Comparison of ENCODE assay signal across 8 mouse cellular contexts in genomic region chr5:66654220-66654619, GRCm38 (mm10). TPM values are rescaled to one million over a fixed set of nuclear protein-coding genes. Genes with fewer than 3 reads are reported as not detected.
DNase-seq lines count a peak whose midpoint lies in the region; ATAC-seq and TF ChIP-seq lines count a peak whose summit lies in the region.

No protein-coding gene starts in this region.

- DNase-seq in layer of hippocampus, adult 2 months (ENCODE audit: low spot score in 2 of 2): peak; percentile 21 to 34
- DNase-seq in layer of hippocampus, adult 9-11 months: no peak
- peak; percentile 34 for DNase-seq in heart, postnatal 25 days (ENCODE audit: low spot score)
- DNase-seq in lung, adult 18-20 months: peak; percentile 17 to 64
- no peak for DNase-seq in spleen, adult 18-20 months

- peaks cover 13% of the 10 kb centered on the region; the same call in 1 of the 2 replicates for H3K4me1 ChIP-seq in embryonic facial prominence, embryonic 13.5 days

- H3K27ac ChIP-seq in layer of hippocampus, adult 2 months: no peak overlapping the region
- H3K27ac ChIP-seq in embryonic facial prominence, embryonic 13.5 days: peak overlapping the region; percentile 66

- 34% methylated on average over 5 of the region's 5 CpGs for WGBS in embryonic facial prominence, embryonic 13.5 days

- intact Hi-C loops in heart, postnatal 25 days (cut with DNase I): no loop called here

- TF ChIP-seq CTCF in layer of hippocampus, adult 2 months (conservative IDR thresholded peaks at IDR 0.05): no peak

- H3K4me2 ChIP-seq in embryonic facial prominence, embryonic 13.5 days: no peak overlapping the region

- H3K4me3 ChIP-seq in layer of hippocampus, adult 2 months: no peak overlapping the region
- no peak overlapping the region for H3K4me3 ChIP-seq in embryonic facial prominence, embryonic 13.5 days

- no peaks in the 10 kb centered on the region for H3K9me3 ChIP-seq in embryonic facial prominence, embryonic 13.5 days

- no peaks in the 10 kb centered on the region for H3K27me3 ChIP-seq in embryonic facial prominence, embryonic 13.5 days

- no peaks in the 10 kb centered on the region for H3K36me3 ChIP-seq in embryonic facial prominence, embryonic 13.5 days

- ATAC-seq in embryonic facial prominence, embryonic 13.5 days (ENCODE audit: insufficient number of reproducible peaks, insufficient read depth, low FRiP score, low TSS enrichment, low read depth): 0 out of 2 replicates have a peak, but pooled peaks have one; percentile 37
- ATAC-seq in granulocyte monocyte progenitor cell, adult 5-6 weeks (replicated peaks; ENCODE audit: poor library complexity, severe bottlenecking): no peak
- no peak for ATAC-seq in CD4-positive, CD25-positive, alpha-beta regulatory T cell, adult 4 months

- H3K9ac ChIP-seq in embryonic facial prominence, embryonic 13.5 days: no peak overlapping the region

RNA-seq across cellular contexts. Expression of gene Uchl1, which starts 21.7 kb away (rescaled TPM):
- total RNA-seq in layer of hippocampus, adult 2 months (2021): 100 to 1,000 TPM; 803 to 896 TPM
- polyA plus RNA-seq in embryonic facial prominence, embryonic 13.5 days (2015; fragmentation: Nextera tagmentation; extraction: Ambion mirVana): 65.0 and 94.3 TPM in 2 replicates
- 1 to 10 TPM; 7.4 to 8.2 TPM for total RNA-seq in heart, postnatal 25 days (2021)
- 1.2 and 1.5 TPM in 2 replicates for total RNA-seq in granulocyte monocyte progenitor cell, adult 5-6 weeks (2014; fragmentation: Nextera tagmentation)
- total RNA-seq in granulocyte monocyte progenitor cell, adult 5-6 weeks (2017): not detected in 2 replicates
- polyA plus RNA-seq in CD4-positive, CD25-positive, alpha-beta regulatory T cell, adult 4 months (2017; shearing (Covaris generic)): not detected

RNA-seq across cellular contexts. Expression of gene Apbb2, which starts 35.6 kb away (rescaled TPM):
- total RNA-seq in layer of hippocampus, adult 2 months (2021): 10 to 100 TPM; 54.5 to 58.6 TPM
- 74.1 and 77.4 TPM in 2 replicates for polyA plus RNA-seq in embryonic facial prominence, embryonic 13.5 days (2015; fragmentation: Nextera tagmentation; extraction: Ambion mirVana)
- total RNA-seq in heart, postnatal 25 days (2021): 10 to 100 TPM; 40.2 to 46.7 TPM
- total RNA-seq in granulocyte monocyte progenitor cell, adult 5-6 weeks (2014; fragmentation: Nextera tagmentation): 0.52 and 0.90 TPM in 2 replicates
- total RNA-seq in granulocyte monocyte progenitor cell, adult 5-6 weeks (2017): 0.26 and 0.31 TPM in 2 replicates
- polyA plus RNA-seq in CD4-positive, CD25-positive, alpha-beta regulatory T cell, adult 4 months (2017; shearing (Covaris generic)): 1 to 10 TPM in 1 of 2 experiments, under 1 TPM in 1; 0.93 to 6.7 TPM

Comparison
In these comparisons a context has a peak if more than half of its experiments do, and no peak if none do; other contexts are left out.
1. DNase-seq: peak in layer of hippocampus, adult 2 months (2 of 2), heart, postnatal 25 days (single experiment) and lung, adult 18-20 months (2 of 2); none in layer of hippocampus, adult 9-11 months (single experiment) and spleen, adult 18-20 months (0 of 2).
2. RNA of gene Uchl1, which starts 21.7 kb away (total RNA-seq): 803 to 896 TPM in layer of hippocampus, adult 2 months; 7.4 to 8.2 TPM in heart, postnatal 25 days and 1.2 to 1.5 TPM in granulocyte monocyte progenitor cell, adult 5-6 weeks; every median in the first group is over 10 times any median in the second.
3. RNA of gene Apbb2, which starts 35.6 kb away (total RNA-seq): 54.5 to 58.6 TPM in layer of hippocampus, adult 2 months and 40.2 to 46.7 TPM in heart, postnatal 25 days; 0.26 to 0.90 TPM in granulocyte monocyte progenitor cell, adult 5-6 weeks; every median in the first group is over 10 times any median in the second.